Mouse (Mus musculus) intestine, embryonic 16.5 days (tissue): ENCODE results near the gene Snrpd2. TPM values are rescaled to one million over a fixed set of nuclear protein-coding genes. Genes with fewer than 3 reads are reported as not detected.
A peak's percentile ranks its signal among the peaks of the same experiment; 100 is the strongest.

ENCODE experiments used
- ATAC-seq: fragments of 200-750 bp; cut with Nextera tagmentation; 2 replicates; pipeline ENCODE4 v1.8.0; 2017; ENCODE audit warnings: moderate TSS enrichment, moderate library complexity
- H3K27ac ChIP-seq: fragments of 300-500 bp; sonication (generic); 2 replicates; pipeline ENCODE4 v1.5.1; 2014; ENCODE audit warnings: mild to moderate bottlenecking, low read length
- H3K27me3 ChIP-seq: fragments of 300-500 bp; sonication (generic); replicated peaks from 2 replicates; pipeline ENCODE4 v1.6.1; 2014; ENCODE audit warnings: low read length, control low read depth, mixed read lengths; ENCODE audit not compliant: control insufficient read depth, insufficient read depth
- H3K36me3 ChIP-seq: fragments of 300-500 bp; sonication (generic); 2 replicates; pipeline ENCODE4 v1.6.1; 2014; ENCODE audit warnings: low read length, control low read depth; ENCODE audit not compliant: control insufficient read depth, insufficient read depth
- H3K4me1 ChIP-seq: fragments of 300-500 bp; sonication (generic); 2 replicates; pipeline ENCODE4 v1.6.1; 2014; ENCODE audit warnings: low read length, control low read depth, mixed read lengths; ENCODE audit not compliant: control insufficient read depth, insufficient read depth
- H3K4me2 ChIP-seq: fragments of 300-500 bp; sonication (generic); 2 replicates; pipeline ENCODE4 v1.6.1; 2014; ENCODE audit warnings: low read depth, low read length, control low read depth
- H3K4me3 ChIP-seq: fragments of 300-500 bp; sonication (generic); 2 replicates; pipeline ENCODE4 v1.5.1; 2014; ENCODE audit warnings: mild to moderate bottlenecking, low read length
- H3K9ac ChIP-seq: fragments of 300-500 bp; sonication (generic); 2 replicates; pipeline ENCODE4 v1.6.1; 2014; ENCODE audit warnings: low read depth, low read length
- H3K9me3 ChIP-seq: fragments of 300-500 bp; sonication (generic); 2 replicates; pipeline ENCODE4 v1.6.1; 2016; ENCODE audit warnings: low read length, control low read depth; ENCODE audit not compliant: control insufficient read depth
- WGBS: fragments of 180-500 bp; shearing (Covaris S2); extraction: QIAGEN DNeasy Blood & Tissue Kit; methylation state at CpG from one replicate; pipeline ENCODE4 v1.1.7; 2014; 5-methylcytosine and 5-hydroxymethylcytosine counted together
- polyA plus RNA-seq: library from polyadenylated mRNA; unstranded; fragments of >200 nt; fragmentation: Nextera tagmentation; extraction: Ambion mirVana; gene quantifications from 2 replicates; pipeline ENCODE4 v1.2.1, GENCODE M21; 2015

Snrpd2 gene
- 119 and 132 TPM in 2 replicates for polyA plus RNA-seq

DNA sequence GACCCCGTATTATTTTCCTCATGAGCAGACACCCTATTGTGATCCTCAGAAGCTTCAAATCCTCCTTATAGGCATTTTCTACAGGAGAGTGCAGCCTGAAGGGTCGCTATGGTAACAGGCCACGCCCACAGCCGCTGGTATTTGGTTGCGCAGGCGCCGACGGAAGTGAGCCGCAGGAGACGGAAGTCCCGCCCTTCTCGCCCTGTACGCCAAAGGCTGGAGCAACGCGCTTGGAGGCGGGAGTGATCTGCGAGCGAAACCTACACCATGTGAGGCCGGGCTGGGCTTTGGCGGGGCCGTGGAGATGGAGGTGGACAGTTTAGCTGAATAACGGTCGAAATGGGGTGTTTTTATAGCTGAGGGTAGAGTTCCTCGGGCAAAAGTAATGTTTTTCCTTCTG lies at the start of gene Snrpd2:
Snrpd2 (plus strand) TSS at position 97 of the 400 bp plus-strand sequence.
- H3K4me1 ChIP-seq = peaks cover 11% of the 10 kb centered on the region
- ATAC-seq = peak; percentile 93
- WGBS = under 1% methylated on average over 24 of the region's 24 CpGs
- peak within 1 kb of the TSS; percentile 95 for H3K4me2 ChIP-seq
- peaks cover 3% of the 10 kb centered on the region; the same call in 1 of the 2 replicates for H3K36me3 ChIP-seq
- peak within 1 kb of the TSS; percentile 75 for H3K9ac ChIP-seq
- no peaks in the 10 kb centered on the region for H3K27me3 ChIP-seq
- H3K4me3 ChIP-seq = peak within 1 kb of the TSS; percentile 69
- no peaks in the 10 kb centered on the region for H3K9me3 ChIP-seq
- H3K27ac ChIP-seq = peak within 1 kb of the TSS; percentile 85

DNA sequence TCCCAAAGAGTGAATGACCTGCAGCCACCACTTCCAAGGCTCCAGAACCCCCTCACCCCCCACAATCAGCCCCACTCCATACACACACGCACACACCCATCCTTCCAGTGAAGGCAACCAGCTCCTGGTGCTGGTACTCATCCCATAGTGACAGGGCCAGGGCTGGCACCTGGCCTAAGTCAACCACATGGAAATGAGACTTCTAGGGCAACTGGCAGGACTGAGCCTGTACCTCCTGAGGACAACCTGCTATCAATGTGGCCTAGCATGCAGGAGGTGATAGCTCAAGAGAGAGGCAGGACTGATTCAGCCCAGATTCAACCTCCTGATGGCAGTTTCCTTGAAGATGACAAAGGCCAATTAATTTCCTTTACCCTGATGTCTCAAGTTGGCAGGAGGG lies 49.2 kb upstream of the Snrpd2 start:
- Histone ChIP-seq H3K9me3 (no peaks in the 10 kb centered on the region), H3K27me3 (no peaks in the 10 kb centered on the region), H3K4me2 (no peak overlapping the region), H3K4me1 (peaks cover 25% of the 10 kb centered on the region), H3K36me3 (peaks cover 2% of the 10 kb centered on the region; the same call in 1 of the 2 replicates), H3K4me3 (no peak overlapping the region), H3K9ac (no peak overlapping the region), H3K27ac (no peak overlapping the region)
- 79% methylated on average over 1 of the region's 1 CpGs for WGBS
- no peak for ATAC-seq

DNA sequence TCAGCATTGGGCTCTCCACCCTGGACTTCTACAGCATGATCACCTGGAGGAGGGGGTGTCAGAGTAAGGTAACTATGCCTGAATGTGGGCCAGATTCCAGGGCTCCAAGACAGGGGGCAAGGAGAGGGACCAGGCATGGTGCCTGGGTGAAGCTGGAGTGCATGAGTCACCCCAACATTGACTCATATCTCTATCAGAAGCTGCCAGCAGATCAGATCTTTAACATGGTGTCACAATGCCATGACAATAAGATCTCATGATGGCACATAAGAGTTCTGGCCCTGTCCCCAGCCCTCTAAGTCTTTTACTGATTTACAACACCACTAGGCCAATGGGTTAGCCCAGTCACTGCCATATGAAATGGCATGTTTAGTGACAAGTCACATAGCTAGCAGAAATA lies 45.8 kb upstream of the Snrpd2 start:
- Histone ChIP-seq H3K4me2 (no peak overlapping the region), H3K9me3 (no peaks in the 10 kb centered on the region), H3K36me3 (no peaks in the 10 kb centered on the region), H3K9ac (no peak overlapping the region), H3K27ac (no peak overlapping the region), H3K4me3 (no peak overlapping the region), H3K4me1 (no peaks in the 10 kb centered on the region), H3K27me3 (no peaks in the 10 kb centered on the region)
- ATAC-seq = no peak

DNA sequence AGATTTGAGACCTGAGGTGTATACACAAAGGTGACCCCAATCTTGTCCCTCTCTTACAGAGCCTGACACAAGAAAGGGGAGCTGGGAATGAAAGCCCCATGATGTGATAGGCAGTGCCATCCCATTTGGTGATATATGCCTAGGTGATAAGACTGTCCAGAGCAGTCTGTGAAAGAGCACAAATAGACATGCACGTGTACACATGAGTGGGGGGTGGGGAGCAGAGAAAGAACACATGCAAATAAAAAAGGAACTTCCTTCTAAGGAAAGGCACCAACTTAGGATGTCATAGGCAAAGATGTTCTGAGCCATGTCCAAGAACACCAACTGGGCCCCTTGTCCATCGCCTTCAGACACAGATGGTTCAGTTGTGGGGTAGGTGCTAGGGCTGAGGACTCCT lies 45.0 kb upstream of the Snrpd2 start:
- WGBS = 75% methylated on average over 2 of the region's 2 CpGs
- H3K36me3 ChIP-seq = no peaks in the 10 kb centered on the region

DNA sequence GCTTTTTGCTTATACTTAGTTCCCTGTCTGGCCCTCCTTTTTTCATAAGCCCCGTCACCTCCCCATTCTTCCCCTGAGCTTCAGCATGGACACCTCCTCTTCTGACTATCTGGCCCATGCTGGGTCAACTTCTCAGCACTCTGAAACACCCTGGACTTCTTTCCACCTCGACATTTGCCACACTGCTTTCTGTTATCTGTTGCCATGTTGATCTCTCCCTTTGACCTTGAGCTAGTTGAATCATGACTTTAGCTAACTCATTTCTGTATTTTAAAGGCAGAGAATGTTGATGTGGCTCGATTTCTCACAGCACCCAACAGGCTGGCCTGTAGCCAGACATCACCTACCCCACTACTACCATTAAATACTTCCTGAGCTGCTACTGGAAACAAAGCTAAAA lies 42.1 kb upstream of the Snrpd2 start:
- no peaks in the 10 kb centered on the region for H3K9me3 ChIP-seq
- H3K9ac ChIP-seq = no peak overlapping the region
- no peak overlapping the region for H3K4me3 ChIP-seq
- H3K27me3 ChIP-seq = no peaks in the 10 kb centered on the region
- no peaks in the 10 kb centered on the region for H3K4me1 ChIP-seq
- no peak overlapping the region for H3K27ac ChIP-seq
- no peak for ATAC-seq
- H3K4me2 ChIP-seq = no peak overlapping the region
- 47% methylated on average over 3 of the region's 3 CpGs for WGBS
- H3K36me3 ChIP-seq = no peaks in the 10 kb centered on the region

More for the DNA sequence above, 45.0 kb upstream of the Snrpd2 start:
- Histone ChIP-seq H3K4me2 (no peak overlapping the region), H3K9ac (no peak overlapping the region), H3K4me1 (no peaks in the 10 kb centered on the region), H3K4me3 (no peak overlapping the region), H3K27me3 (no peaks in the 10 kb centered on the region), H3K27ac (no peak overlapping the region), H3K9me3 (no peaks in the 10 kb centered on the region)
- ATAC-seq = no peak

DNA sequence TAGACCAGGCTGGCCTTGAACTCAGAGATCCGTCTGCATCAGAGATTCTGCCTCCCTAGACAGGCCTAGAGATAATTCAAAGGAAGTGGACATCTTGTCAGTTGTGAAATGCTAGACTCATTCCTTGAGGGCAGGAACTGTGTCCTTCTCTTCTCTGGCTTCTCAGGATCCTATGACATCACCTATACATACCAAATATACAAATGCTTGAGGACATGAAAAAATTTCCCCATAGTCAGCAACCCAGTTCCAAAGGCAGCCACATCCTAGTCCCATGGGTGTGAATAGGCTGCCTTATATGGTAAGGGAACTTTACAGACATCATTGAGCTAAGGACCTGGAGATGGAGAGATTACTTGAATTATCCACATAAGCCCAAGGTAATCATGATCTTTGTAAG lies 40.0 kb upstream of the Snrpd2 start:
- H3K9me3 ChIP-seq = no peaks in the 10 kb centered on the region
- 83% methylated on average over 1 of the region's 1 CpGs for WGBS
- no peaks in the 10 kb centered on the region for H3K36me3 ChIP-seq
- no peaks in the 10 kb centered on the region for H3K27me3 ChIP-seq
- no peak overlapping the region for H3K4me3 ChIP-seq
- H3K4me1 ChIP-seq = no peaks in the 10 kb centered on the region
- H3K27ac ChIP-seq = no peak overlapping the region
- H3K9ac ChIP-seq = no peak overlapping the region
- ATAC-seq = no peak
- no peak overlapping the region for H3K4me2 ChIP-seq

DNA sequence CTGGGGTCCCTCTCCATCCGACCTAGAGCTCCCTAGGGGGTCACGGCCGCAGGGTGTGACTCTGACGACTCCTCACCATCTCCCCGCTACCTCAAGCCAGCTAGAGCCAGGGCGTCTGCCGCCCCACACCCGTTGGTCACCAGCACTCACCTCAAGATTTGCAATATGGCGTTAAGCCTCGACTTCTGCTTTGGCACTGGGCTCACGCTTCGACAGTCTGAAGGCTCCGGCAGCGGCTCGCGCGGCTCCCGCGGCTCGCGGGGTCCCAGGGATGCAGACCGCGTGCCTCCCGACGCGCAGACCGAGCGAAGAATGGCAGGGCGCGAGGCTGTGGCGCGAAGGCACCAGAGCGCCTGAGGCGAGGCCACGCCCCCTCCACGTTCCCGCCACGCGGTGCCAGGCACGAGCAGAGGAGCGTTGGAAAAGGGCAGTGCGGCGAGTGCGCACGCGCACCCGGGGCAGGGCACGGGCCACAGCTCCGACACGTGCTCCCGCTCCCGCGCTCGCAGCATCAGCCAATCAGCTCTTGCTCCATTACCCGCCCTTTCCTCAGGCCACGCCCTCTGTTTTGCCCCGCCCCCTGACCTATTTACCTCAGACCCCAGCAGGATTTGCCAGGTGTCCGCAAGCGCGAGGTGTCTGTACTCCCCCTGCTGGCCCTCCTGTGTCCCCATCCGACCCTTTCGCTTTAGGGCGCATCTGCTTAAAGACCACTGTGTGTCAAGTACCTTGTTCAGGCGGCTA lies 31.3 kb upstream of the Snrpd2 start, which contains the start of gene Gm4969:
Gm4969 (minus strand) TSS at position 341 of the 744 bp plus-strand sequence.
- Histone ChIP-seq H3K4me1 (peaks cover 16% of the 10 kb centered on the region), H3K4me2 (peak within 1 kb of the TSS; percentile 57), H3K36me3 (no peaks in the 10 kb centered on the region), H3K4me3 (peak within 1 kb of the TSS; percentile 34), H3K27me3 (no peaks in the 10 kb centered on the region), H3K27ac (no peak within 1 kb of the TSS), H3K9me3 (0 out of 2 replicates have a peak, but pooled peaks cover 8% of the 10 kb centered on the region), H3K9ac (no peak within 1 kb of the TSS)
- ATAC-seq = peak; percentile 7; the same call in 1 of the 2 replicates
- 23% methylated on average over 63 of the region's 64 CpGs for WGBS

DNA sequence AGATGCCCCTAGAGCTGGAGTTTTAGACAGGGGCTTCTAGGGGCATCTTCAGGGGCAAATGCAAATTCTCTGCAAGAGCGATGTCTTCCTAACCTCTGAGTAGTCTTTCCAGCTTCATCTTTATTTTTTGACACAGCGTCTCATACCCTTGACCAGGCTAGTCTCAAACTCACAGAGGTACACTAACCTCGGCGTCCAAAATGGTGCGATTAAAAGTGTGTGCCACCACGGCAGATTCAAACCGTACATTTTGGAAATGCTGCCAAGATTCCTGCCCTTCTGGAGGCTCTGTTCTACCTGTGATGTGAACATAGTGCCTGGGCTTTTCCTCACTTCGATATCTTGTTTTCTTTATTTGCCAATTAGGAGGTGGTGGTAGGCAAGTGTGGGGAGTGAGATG lies 30.4 kb upstream of the Snrpd2 start:
- 93% methylated on average over 8 of the region's 8 CpGs for WGBS
- Histone ChIP-seq H3K27me3 (no peaks in the 10 kb centered on the region), H3K4me3 (no peak overlapping the region), H3K4me1 (peaks cover 16% of the 10 kb centered on the region), H3K36me3 (no peaks in the 10 kb centered on the region), H3K4me2 (no peak overlapping the region), H3K9ac (no peak overlapping the region), H3K27ac (no peak overlapping the region), H3K9me3 (0 out of 2 replicates have a peak, but pooled peaks cover 8% of the 10 kb centered on the region)
- peak; percentile 29 for ATAC-seq

DNA sequence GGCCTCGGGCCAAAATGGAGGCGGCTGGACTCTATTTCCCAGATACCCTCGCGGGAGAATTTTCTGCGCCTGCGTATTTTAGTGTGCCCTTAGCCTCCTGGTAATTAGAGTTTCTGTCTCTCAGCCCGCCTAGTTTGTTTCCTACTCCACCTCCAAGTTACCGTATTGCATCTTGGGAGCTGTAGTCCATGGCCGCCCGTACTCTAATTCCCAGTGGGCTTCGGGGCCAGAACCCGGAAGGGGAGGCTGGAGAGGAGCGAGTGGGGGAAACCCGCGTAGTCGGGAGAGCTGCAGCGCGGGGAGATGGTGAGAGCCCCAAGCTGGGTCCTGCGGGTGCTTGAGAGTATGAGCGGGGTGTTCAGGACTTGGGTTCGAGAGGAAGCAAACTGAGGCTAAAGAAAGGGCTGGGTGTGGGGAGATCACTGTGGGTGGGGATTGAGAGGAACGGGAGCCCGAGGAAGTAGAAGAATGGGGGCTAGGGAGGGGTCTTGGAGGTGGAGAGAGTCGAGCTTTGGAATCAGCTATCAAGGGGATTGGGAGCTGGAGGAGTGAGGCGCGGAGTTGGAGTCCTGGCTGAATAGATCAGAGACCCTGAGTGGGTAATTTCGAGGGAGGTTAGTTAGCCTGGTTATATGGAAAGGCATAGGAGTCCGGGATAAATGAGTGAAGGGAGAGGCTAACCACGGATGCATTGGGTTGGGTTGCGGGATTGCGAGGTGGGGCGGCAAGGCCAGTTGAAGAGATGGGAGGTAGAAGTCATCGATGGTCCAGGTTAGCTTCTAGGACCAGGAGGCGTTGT lies 29.7 kb upstream of the Snrpd2 start, which contains the start of gene Fbxo46:
Fbxo46 (plus strand) TSS at position 229 of the 799 bp plus-strand sequence.
- H3K27ac ChIP-seq = no peak within 1 kb of the TSS
- no peaks in the 10 kb centered on the region for H3K27me3 ChIP-seq
- peak within 1 kb of the TSS; percentile 77 for H3K9ac ChIP-seq
- ATAC-seq = peak; percentile 94
- peak within 1 kb of the TSS; percentile 70 for H3K4me2 ChIP-seq
- H3K36me3 ChIP-seq = no peaks in the 10 kb centered on the region
- H3K9me3 ChIP-seq = 0 out of 2 replicates have a peak, but pooled peaks cover 8% of the 10 kb centered on the region
- 1% methylated on average over 34 of the region's 34 CpGs for WGBS
- H3K4me1 ChIP-seq = peaks cover 16% of the 10 kb centered on the region
- H3K4me3 ChIP-seq = peak within 1 kb of the TSS; percentile 62
